Mouse (Mus musculus) midbrain, embryonic 11.5 days (tissue): ENCODE results near the gene Arnt. TPM values are rescaled to one million over a fixed set of nuclear protein-coding genes. Genes with fewer than 3 reads are reported as not detected.

Source experiments
- ATAC-seq: fragments of 200-750 bp; cut with Nextera tagmentation; 2 replicates; pipeline ENCODE4 v1.8.0; 2017; ENCODE audit warnings: moderate TSS enrichment, moderate library complexity; ENCODE audit not compliant: low FRiP score
- DNase-seq: peaks from one replicate; pipeline ENCODE4 v3.0.0; 2015; ENCODE audit warnings: low spot score; ENCODE audit errors: missing footprints
- H3K27ac ChIP-seq: fragments of 300-500 bp; sonication (generic); 2 replicates; pipeline ENCODE4 v1.5.1; 2014; ENCODE audit warnings: low read depth, low read length
- H3K27me3 ChIP-seq: fragments of 300-500 bp; sonication (generic); 2 replicates; pipeline ENCODE4 v1.6.1; 2014; ENCODE audit warnings: mild to moderate bottlenecking, low read length, moderate library complexity, mixed read lengths; ENCODE audit not compliant: control insufficient read depth, insufficient read depth
- H3K36me3 ChIP-seq: fragments of 300-500 bp; sonication (generic); 2 replicates; pipeline ENCODE4 v1.6.1; 2014; ENCODE audit warnings: mild to moderate bottlenecking, low read length, moderate library complexity, mixed read lengths; ENCODE audit not compliant: control insufficient read depth, insufficient read depth
- H3K4me1 ChIP-seq: fragments of 300-500 bp; sonication (generic); 2 replicates; pipeline ENCODE4 v1.6.1; 2014; ENCODE audit warnings: low read length; ENCODE audit not compliant: control insufficient read depth, insufficient read depth
- H3K4me2 ChIP-seq: fragments of 300-500 bp; sonication (generic); 2 replicates; pipeline ENCODE4 v1.6.1; 2014; ENCODE audit warnings: mild to moderate bottlenecking, moderate library complexity
- H3K4me3 ChIP-seq: fragments of 300-500 bp; sonication (generic); 2 replicates; pipeline ENCODE4 v1.5.1; 2014; ENCODE audit warnings: low read depth, low read length
- H3K9ac ChIP-seq: fragments of 300-500 bp; sonication (generic); 2 replicates; pipeline ENCODE4 v1.6.1; 2014; ENCODE audit warnings: low read length
- H3K9me3 ChIP-seq: fragments of 300-500 bp; sonication (generic); 2 replicates; pipeline ENCODE4 v1.6.1; 2016; ENCODE audit warnings: low read length; ENCODE audit not compliant: control insufficient read depth
- WGBS: fragments of 180-500 bp; shearing (Covaris S2); extraction: QIAGEN DNeasy Blood & Tissue Kit; methylation state at CpG from one replicate; pipeline ENCODE4 v1.1.7; 2014; 5-methylcytosine and 5-hydroxymethylcytosine counted together
- polyA plus RNA-seq: library from polyadenylated mRNA; unstranded; fragments of >200 nt; fragmentation: Nextera tagmentation; extraction: Ambion mirVana; gene quantifications from 2 replicates; pipeline ENCODE4 v1.2.1, GENCODE M21; 2014

Arnt gene
- polyA plus RNA-seq, 1 experiment from 2014 or later, result 27.0 TPM

DNA sequence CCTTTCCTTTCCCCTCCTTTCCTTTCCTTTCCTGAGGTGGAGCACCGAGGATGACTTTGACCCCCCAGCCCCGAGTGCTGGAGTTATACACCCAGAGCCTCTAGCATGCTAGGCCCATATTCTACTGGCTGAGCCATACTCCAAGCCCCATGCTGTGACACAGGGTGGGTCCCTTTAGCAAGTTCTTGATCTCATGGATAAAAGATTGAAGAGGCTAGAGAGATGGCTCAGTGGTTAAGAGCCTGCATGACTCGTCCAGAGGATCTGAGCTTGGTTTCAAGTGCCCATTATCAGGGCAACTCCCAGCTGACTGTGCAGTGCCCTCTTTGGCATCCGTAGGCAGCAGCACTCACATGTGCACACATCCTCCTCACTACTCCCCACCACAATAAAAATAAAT is 11.1 kb downstream of the Arnt start:
- no peaks in the 10 kb centered on the region for H3K36me3 ChIP-seq
- H3K9me3 ChIP-seq, result no peaks in the 10 kb centered on the region
- no peak overlapping the region for H3K27ac ChIP-seq
- ATAC-seq, result no peak
- no peaks in the 10 kb centered on the region for H3K4me1 ChIP-seq
- no peak overlapping the region for H3K4me2 ChIP-seq
- H3K27me3 ChIP-seq, result no peaks in the 10 kb centered on the region
- no peak for DNase-seq
- no peak overlapping the region for H3K4me3 ChIP-seq
- 83% methylated on average over 4 of the region's 4 CpGs for WGBS
- no peak overlapping the region for H3K9ac ChIP-seq

DNA sequence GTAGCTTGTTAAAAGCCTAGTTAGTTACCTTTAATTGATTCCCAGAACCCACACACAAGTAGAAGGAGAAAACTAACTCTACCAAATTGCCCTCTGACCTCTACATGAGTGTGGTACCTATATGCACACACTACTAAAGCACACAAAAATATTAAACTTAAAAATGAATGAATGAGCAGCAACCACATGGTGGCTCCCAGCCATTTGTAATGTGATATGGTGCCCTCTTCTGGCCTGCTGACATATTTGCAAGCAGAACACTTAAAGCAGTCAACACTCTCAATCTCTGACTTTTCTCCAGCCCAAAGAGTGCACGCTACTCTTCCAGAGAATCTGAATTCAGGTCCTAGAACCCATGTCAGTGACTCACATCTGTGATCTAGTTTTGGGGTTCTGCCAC is 16.2 kb downstream of the Arnt start:
- Histone ChIP-seq H3K4me2 (no peak overlapping the region), H3K9me3 (no peaks in the 10 kb centered on the region), H3K4me1 (no peaks in the 10 kb centered on the region), H3K27me3 (no peaks in the 10 kb centered on the region), H3K9ac (no peak overlapping the region), H3K27ac (no peak overlapping the region), H3K36me3 (0 out of 2 replicates have a peak, but pooled peaks cover 2% of the 10 kb centered on the region), H3K4me3 (no peak overlapping the region)
- 63% methylated on average over 1 of the region's 1 CpGs for WGBS
- DNase-seq, result peak; percentile 87
- no peak for ATAC-seq

DNA sequence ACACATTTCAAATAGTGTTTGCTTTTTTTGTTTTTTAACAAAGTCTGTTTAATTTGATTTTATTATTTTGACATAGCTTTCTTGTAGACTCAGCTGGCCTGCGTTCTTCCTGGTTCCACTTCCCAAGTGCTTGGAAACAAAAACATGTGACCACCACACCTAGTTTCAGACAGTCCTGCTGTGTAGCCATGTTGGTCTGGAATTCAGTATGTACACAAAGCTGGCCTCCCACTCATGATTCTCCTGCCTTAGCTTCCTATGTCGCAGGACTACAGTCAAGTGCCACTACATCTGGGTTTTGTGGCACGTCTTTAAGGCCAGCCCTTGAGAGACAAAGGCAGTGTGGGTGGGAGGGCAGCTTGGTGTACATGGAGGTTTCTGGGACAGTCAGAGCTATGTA is 16.7 kb downstream of the Arnt start:
- no peak overlapping the region for H3K9ac ChIP-seq
- H3K27me3 ChIP-seq, result no peaks in the 10 kb centered on the region
- no peaks in the 10 kb centered on the region for H3K4me1 ChIP-seq
- 89% methylated on average over 3 of the region's 3 CpGs for WGBS
- H3K4me2 ChIP-seq, result no peak overlapping the region
- H3K9me3 ChIP-seq, result no peaks in the 10 kb centered on the region
- no peak overlapping the region for H3K27ac ChIP-seq
- no peak overlapping the region for H3K4me3 ChIP-seq
- DNase-seq (no peak), ATAC-seq (no peak)
- 0 out of 2 replicates have a peak, but pooled peaks cover 2% of the 10 kb centered on the region for H3K36me3 ChIP-seq

DNA sequence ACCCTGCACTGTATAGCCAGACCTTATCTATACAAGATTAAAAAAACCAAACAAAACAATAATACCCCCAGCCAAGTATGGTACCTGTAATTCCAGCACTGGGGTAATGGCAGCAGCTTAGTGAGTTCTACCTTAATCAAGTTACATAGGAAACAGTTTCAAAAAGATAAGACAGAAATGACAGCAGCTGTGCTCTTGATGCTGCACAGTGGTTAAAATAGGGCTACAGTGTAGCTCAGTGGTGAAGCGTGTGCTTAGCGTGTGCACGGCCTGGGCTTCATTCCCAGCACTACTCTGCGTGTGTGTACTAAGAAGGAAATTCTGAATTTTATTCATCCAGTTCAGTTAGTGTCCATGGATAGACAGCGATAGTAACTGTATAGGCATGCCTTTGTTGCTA is 22.2 kb downstream of the Arnt start:
- Histone ChIP-seq H3K36me3 (0 out of 2 replicates have a peak, but pooled peaks cover 2% of the 10 kb centered on the region), H3K9me3 (no peaks in the 10 kb centered on the region), H3K4me2 (no peak overlapping the region), H3K27me3 (no peaks in the 10 kb centered on the region), H3K27ac (no peak overlapping the region), H3K4me3 (no peak overlapping the region), H3K9ac (no peak overlapping the region), H3K4me1 (no peaks in the 10 kb centered on the region)
- WGBS, result 98% methylated on average over 5 of the region's 5 CpGs
- ATAC-seq (no peak), DNase-seq (no peak)

DNA sequence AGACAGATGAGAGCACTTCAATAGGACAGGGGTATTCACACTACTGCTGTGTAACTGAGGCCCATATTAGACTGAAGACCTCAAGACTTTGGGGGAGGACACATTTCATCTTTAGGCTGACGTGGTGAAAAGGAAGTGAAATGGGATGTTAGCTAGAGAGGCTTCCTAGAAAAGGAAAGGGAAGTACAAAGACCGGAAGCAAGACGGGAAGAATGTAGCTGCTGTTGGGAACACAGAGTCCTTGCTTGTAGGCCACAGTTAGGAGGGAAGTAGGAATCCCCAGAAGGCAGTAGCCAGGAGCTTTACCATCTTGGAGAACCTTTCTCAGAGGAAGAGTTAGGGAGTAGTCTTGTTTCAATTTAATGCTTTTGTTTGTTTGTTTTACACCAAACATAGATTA is 23.6 kb downstream of the Arnt start:
- ATAC-seq, result no peak
- 79% methylated on average over 3 of the region's 3 CpGs for WGBS
- Histone ChIP-seq H3K9ac (no peak overlapping the region), H3K36me3 (no peaks in the 10 kb centered on the region), H3K27me3 (no peaks in the 10 kb centered on the region), H3K4me2 (no peak overlapping the region), H3K9me3 (no peaks in the 10 kb centered on the region), H3K27ac (no peak overlapping the region), H3K4me3 (no peak overlapping the region), H3K4me1 (no peaks in the 10 kb centered on the region)
- no peak for DNase-seq

DNA sequence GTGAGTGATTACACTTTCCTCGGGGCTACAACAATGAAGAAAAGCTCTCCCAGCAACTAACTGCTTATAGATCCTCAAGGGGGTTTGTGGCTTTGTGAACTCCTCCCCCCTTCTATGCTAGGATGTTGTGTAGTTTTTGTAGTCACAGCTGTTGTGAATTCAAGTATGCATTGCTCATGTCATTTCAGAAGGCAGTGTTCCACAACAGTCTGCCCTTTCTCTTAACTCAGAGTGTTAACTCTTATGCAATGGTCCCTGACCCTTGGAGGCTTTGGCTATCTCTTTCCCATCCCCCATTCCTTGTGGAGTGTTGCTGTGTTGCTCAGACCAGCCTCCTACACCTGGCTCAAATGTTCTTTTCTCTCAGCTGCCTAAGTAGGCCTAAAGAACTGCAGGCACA is 25.2 kb downstream of the Arnt start:
- no peak overlapping the region for H3K4me2 ChIP-seq
- DNase-seq (no peak), ATAC-seq (no peak)
- H3K4me1 ChIP-seq, result no peaks in the 10 kb centered on the region
- H3K27me3 ChIP-seq, result no peaks in the 10 kb centered on the region
- H3K9me3 ChIP-seq, result no peaks in the 10 kb centered on the region
- no peaks in the 10 kb centered on the region for H3K36me3 ChIP-seq
- H3K27ac ChIP-seq, result no peak overlapping the region
- H3K4me3 ChIP-seq, result no peak overlapping the region
- H3K9ac ChIP-seq, result no peak overlapping the region
- 85% methylated on average over 1 of the region's 1 CpGs for WGBS

DNA sequence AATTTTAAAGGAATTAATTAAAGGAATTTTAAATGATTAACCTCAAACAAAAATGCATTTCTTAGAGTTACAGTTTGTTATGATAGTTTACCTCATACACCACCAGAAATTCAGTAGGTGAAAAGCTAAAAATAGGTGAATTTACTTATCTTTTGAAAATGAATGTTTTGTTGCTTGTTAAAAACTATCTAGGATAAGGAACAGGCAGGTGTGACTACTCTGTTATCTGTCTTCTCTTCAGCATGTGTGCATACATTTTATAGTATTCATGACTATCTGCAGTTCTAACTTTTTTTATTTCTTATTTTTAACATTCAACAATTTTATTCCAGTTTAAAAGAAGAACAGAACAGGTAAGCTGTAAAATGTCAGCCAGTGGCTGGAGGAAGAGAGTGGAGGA is 29.7 kb downstream of the Arnt start:
- Histone ChIP-seq H3K4me2 (no peak overlapping the region), H3K36me3 (no peaks in the 10 kb centered on the region; the same call in 1 of the 2 replicates), H3K9ac (no peak overlapping the region), H3K4me1 (no peaks in the 10 kb centered on the region), H3K27ac (no peak overlapping the region), H3K4me3 (no peak overlapping the region), H3K27me3 (no peaks in the 10 kb centered on the region), H3K9me3 (no peaks in the 10 kb centered on the region)
- DNase-seq (no peak), ATAC-seq (no peak)

DNA sequence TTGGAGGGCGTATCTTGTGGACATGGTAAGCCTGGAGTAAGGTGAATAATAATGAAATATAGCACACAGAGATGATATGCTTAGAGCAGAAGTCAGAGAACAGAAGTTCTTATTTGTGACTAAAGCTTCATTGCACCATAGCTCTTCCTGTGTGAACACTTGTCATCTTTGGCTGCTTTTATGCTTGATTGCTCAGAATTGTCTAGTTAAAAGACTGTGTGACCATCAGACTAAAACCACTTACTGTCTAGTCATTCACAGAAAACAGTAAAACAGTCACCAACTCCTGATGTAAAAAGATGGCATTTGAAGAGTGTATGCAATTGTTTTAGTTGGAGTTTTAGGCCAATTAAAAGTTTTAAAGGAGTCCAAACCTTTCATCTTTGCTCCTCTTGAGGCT is 44.8 kb downstream of the Arnt start:
- Histone ChIP-seq H3K9ac (no peak overlapping the region), H3K9me3 (no peaks in the 10 kb centered on the region), H3K36me3 (peaks cover 10% of the 10 kb centered on the region), H3K4me2 (no peak overlapping the region), H3K27me3 (no peaks in the 10 kb centered on the region), H3K4me3 (no peak overlapping the region), H3K27ac (no peak overlapping the region), H3K4me1 (no peaks in the 10 kb centered on the region)
- DNase-seq (no peak), ATAC-seq (no peak)
- 84% methylated on average over 1 of the region's 1 CpGs for WGBS

DNA sequence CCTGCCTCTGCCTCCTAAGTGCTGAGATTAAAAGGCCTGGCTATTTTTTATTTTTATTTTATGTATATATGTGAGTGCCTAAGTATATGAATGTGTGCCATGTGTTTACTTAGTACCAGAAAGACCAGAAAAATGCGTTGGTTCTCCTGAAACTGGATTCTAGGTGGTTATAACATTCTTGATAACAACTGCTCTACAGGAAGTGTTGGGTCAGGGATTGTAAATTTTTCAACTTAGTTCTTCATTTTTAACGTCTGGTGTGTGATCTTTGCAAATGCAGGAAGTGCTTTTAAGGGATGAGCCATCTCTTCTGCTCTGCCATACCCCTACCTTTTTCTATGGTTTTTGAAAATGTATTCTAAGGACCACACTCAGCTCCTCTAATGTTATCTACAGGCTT is 52.2 kb downstream of the Arnt start:
- no peak overlapping the region for H3K9ac ChIP-seq
- WGBS, result 91% methylated on average over 2 of the region's 2 CpGs
- no peak for DNase-seq
- ATAC-seq, result no peak
- no peak overlapping the region for H3K4me3 ChIP-seq
- H3K27me3 ChIP-seq, result no peaks in the 10 kb centered on the region
- H3K36me3 ChIP-seq, result peaks cover 5% of the 10 kb centered on the region; the same call in 1 of the 2 replicates
- H3K4me1 ChIP-seq, result no peaks in the 10 kb centered on the region
- no peaks in the 10 kb centered on the region for H3K9me3 ChIP-seq
- no peak overlapping the region for H3K27ac ChIP-seq
- H3K4me2 ChIP-seq, result no peak overlapping the region

DNA sequence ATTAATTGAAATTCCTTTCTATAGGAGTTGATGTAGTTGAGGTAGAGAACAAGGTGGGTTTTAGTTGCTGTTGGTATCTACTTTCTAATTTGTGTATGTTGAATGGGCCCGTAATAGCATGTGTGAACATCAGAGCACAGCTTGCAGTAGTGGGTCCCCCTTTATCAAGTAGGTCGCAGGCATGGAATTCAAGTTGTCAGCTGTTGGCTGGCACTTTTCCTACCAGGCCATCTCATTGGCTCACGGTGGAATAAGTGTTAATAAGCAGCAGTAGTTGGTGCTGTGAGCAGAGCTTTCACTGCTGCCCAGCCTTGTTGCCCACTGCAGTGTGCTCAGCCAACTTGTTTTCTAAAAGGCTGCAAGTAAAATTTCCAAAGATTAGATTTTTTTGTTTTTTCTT is 54.5 kb downstream of the Arnt start:
- H3K4me2 ChIP-seq, result no peak overlapping the region
- 95% methylated on average over 3 of the region's 3 CpGs for WGBS
- no peaks in the 10 kb centered on the region for H3K4me1 ChIP-seq
- ATAC-seq, result no peak
- no peaks in the 10 kb centered on the region for H3K9me3 ChIP-seq
- H3K27ac ChIP-seq, result no peak overlapping the region
- peaks cover 8% of the 10 kb centered on the region; the same call in 1 of the 2 replicates for H3K36me3 ChIP-seq
- H3K9ac ChIP-seq, result no peak overlapping the region
- DNase-seq, result no peak
- H3K4me3 ChIP-seq, result no peak overlapping the region
- H3K27me3 ChIP-seq, result no peaks in the 10 kb centered on the region
